Mouse (Mus musculus) ES-Bruce4 (cell line): Measurements from ENCODE around the gene Thap4. TPM values are rescaled to one million over a fixed set of nuclear protein-coding genes. Genes with fewer than 3 reads are reported as not detected.

ENCODE experiments used
- H3K27ac ChIP-seq: 2 replicates; pipeline ENCODE4 v1.5.1; 2012; ENCODE audit warnings: low read length, inconsistent platforms; ENCODE audit not compliant: insufficient read depth
- H3K27me3 ChIP-seq: 2 replicates; pipeline ENCODE4 v1.6.1; 2012; ENCODE audit warnings: mild to moderate bottlenecking, low read length, inconsistent platforms; ENCODE audit not compliant: control insufficient read depth, poor library complexity, insufficient read depth, severe bottlenecking
- H3K36me3 ChIP-seq: 2 replicates; pipeline ENCODE4 v1.6.1; 2012; ENCODE audit warnings: inconsistent platforms, mild to moderate bottlenecking, low read length, moderate library complexity; ENCODE audit not compliant: control insufficient read depth, poor library complexity, insufficient read depth, severe bottlenecking
- H3K4me1 ChIP-seq: one replicate; pipeline ENCODE4 v1.8.1; 2011; ENCODE audit warnings: low read length; ENCODE audit not compliant: control insufficient read depth, insufficient read depth
- H3K4me3 ChIP-seq: 2 replicates; pipeline ENCODE4 v1.5.1; 2011; ENCODE audit warnings: low read depth, mild to moderate bottlenecking, low read length
- H3K9ac ChIP-seq: 2 replicates; pipeline ENCODE4 v1.6.1; 2012; ENCODE audit warnings: low read depth, mild to moderate bottlenecking, inconsistent platforms; ENCODE audit not compliant: poor library complexity, severe bottlenecking
- H3K9me3 ChIP-seq: replicated peaks from 2 replicates; pipeline ENCODE4 v1.6.1; 2012; ENCODE audit warnings: mild to moderate bottlenecking, low read length, inconsistent platforms; ENCODE audit not compliant: control insufficient read depth, poor library complexity, insufficient read depth, severe bottlenecking
- CTCF ChIP-seq: IDR thresholded peaks from one replicate; pipeline ENCODE4 v1.8.1; 2011; ENCODE audit warnings: low read depth, low read length
- EP300 ChIP-seq: IDR thresholded peaks from 2 replicates; pipeline ENCODE4 v1.6.1; 2011; ENCODE audit warnings: low read depth, low read length; ENCODE audit not compliant: insufficient read depth
- POLR2A ChIP-seq: IDR thresholded peaks from one replicate; pipeline ENCODE4 v1.8.1; 2011; ENCODE audit warnings: low read length; ENCODE audit not compliant: insufficient read depth
- polyA plus RNA-seq: library from polyadenylated mRNA; stranded (reverse); fragments of >200 nt; gene quantifications from 2 replicates; pipeline ENCODE4 v1.2.4, GENCODE M21; 2011; ENCODE audit warnings: low read depth; ENCODE audit not compliant: missing spikeins, insufficient read depth, insufficient read length

The Thap4 gene
- 44.8 and 51.5 TPM in 2 replicates for polyA plus RNA-seq

DNA sequence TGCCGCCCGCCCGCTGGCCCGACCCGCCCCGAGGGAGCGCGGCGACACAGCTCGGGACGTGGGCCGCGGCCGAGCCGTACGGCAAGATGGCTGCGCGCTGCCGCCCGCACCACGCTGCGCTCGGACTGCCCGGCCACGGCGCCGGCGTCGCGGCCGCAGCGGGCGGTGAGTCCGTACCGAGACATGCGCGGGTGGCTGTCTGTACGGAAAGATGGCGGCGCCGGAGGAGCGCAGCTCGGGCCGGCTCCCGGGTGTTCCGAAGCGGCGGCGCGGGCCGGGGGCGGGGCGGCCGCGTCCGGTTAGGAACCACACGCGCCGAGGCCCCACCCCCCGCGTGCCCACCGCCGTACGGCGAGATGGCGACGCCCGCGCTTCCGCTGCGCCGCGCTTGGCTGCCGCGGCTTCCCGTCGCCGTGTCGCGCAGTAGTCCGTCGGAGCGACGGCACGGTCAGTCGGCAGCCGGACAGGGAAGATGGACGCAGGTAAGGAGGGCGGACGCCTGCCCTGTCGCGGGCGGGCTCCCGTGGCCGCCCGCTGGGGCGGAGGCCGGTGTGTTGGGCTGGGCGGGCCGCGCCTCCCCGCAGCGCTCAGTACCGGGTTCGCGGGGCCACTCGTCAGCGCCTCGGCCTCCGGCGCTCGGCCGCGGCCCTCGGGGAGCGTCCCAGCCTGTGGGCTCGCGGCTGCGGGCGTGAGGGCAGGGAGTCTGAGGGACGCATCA, at the start of gene Thap4:
TSS of gene Thap4 (minus strand) at position 292 of the 718 bp plus-strand sequence.
- Histone ChIP-seq H3K4me1 (peaks cover 3% of the 10 kb centered on the region), H3K27ac (peak within 1 kb of the TSS; percentile 37; the same call in 1 of the 2 replicates), H3K36me3 (peaks cover 9% of the 10 kb centered on the region), H3K4me3 (peak within 1 kb of the TSS; percentile 88), H3K27me3 (no peaks in the 10 kb centered on the region), H3K9me3 (no peaks in the 10 kb centered on the region), H3K9ac (peak within 1 kb of the TSS; percentile 95)
- TF ChIP-seq CTCF (no peak), EP300 (0 out of 2 replicates have a peak, but pooled peaks have one; percentile 36), POLR2A (peak; percentile 10)

- Histone ChIP-seq H3K9ac (peak within 1 kb of the TSS; percentile 90), H3K9me3 (no peaks in the 10 kb centered on the region), H3K36me3 (peaks cover 22% of the 10 kb centered on the region), H3K4me3 (peak within 1 kb of the TSS; percentile 98), H3K27me3 (no peaks in the 10 kb centered on the region), H3K4me1 (peaks cover 3% of the 10 kb centered on the region), H3K27ac (peak within 1 kb of the TSS; percentile 62)
- TF ChIP-seq EP300 (peak; percentile 60; the same call in 1 of the 2 replicates), POLR2A (peak; percentile 54), CTCF (peak; percentile 73)
Observed at GRCm38 (mm10) chr1:93803556-93804507, 49.2 kb upstream of the Thap4 start, which contains the start of gene Ing5. Gene Ing5 (plus strand): TSS chr1:93803965.

GRCm38 (mm10) chr1:93802771-93803170, 48.1 kb upstream of the Thap4 start:
- Histone ChIP-seq H3K36me3 (peaks cover 29% of the 10 kb centered on the region), H3K9me3 (no peaks in the 10 kb centered on the region), H3K4me1 (peaks cover 5% of the 10 kb centered on the region), H3K9ac (peak overlapping the region; percentile 90), H3K27me3 (no peaks in the 10 kb centered on the region), H3K4me3 (no peak overlapping the region), H3K27ac (no peak overlapping the region)
- TF ChIP-seq CTCF (no peak), POLR2A (no peak), EP300 (no peak)

DNA sequence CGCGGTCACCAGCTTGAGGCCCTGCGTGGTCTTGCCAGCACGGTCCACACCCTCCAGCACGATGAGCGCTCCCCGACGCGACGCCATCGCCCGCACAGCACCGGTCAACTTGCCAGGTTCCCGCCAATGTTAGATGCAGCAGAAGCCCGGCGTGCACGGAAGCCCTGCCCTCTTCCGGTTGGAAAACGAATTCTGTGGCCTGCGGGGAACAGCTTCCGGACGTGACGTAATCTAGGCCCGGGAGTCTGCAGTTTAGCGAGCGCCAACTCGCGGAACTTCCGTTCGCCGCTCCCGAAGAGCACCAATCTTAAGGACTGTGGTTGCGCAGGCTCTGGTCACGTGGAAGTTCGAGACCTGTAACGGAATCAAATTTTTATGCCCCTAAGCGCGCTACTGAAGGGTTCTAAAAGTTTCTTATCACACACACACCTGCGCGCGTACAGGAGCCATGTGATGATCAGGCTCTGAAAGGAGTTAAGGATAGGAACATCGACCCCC, 47.1 kb upstream of the Thap4 start, which contains the start of gene Dtymk:
TSS of gene Dtymk (minus strand) at position 194 of the 498 bp plus-strand sequence.
- no peaks in the 10 kb centered on the region for H3K9me3 ChIP-seq
- peak within 1 kb of the TSS; percentile 87 for H3K4me3 ChIP-seq
- H3K9ac ChIP-seq: peak within 1 kb of the TSS; percentile 90
- peak within 1 kb of the TSS; percentile 91 for H3K27ac ChIP-seq
- peaks cover 37% of the 10 kb centered on the region for H3K36me3 ChIP-seq
- peaks cover 5% of the 10 kb centered on the region for H3K4me1 ChIP-seq
- no peaks in the 10 kb centered on the region for H3K27me3 ChIP-seq
- TF ChIP-seq EP300 (no peak), POLR2A (peak; percentile 38), CTCF (peak; percentile 11)

DNA sequence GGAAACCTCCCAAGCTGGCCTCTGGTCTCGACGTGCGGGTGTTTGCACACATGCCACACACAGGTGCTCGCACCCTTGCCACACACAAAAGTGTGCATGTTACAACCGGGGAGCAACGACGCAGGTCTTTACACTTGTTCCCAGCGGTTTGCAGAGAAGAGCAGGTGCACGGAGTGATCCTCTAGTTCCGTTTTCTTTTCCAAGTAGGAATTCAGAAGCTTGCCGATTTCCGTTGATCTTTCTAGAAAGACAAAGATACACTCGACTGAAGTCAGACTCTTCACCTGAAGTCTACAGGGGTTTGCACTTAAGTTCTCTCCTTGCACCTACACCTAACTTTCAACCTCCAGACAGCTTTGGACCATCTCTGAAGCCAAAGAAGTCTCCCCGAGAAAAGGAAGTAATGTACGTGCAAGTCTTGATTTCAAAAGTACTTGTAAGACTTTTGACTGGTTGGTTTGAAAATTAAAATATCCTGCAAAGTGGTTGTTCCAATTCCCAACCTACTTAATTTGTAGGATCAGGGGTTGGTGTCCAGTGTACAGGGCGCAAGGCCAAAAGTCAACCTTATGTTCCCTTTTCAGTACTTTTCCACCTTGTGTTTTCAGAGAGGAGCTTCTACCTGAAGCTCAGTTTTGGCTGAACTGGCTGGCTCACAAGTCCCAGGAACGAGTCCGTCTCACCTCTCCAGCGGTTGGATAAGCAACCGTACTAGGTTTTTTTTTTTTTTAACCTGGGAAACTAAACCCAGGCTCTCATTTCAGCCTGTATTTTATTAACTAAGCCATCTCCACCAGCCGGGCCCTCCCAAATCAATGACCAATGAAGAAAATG, 46.2 kb upstream of the Thap4 start:
- Histone ChIP-seq H3K27ac (no peak overlapping the region), H3K9ac (peak overlapping the region; percentile 75), H3K27me3 (no peaks in the 10 kb centered on the region), H3K4me1 (peaks cover 5% of the 10 kb centered on the region), H3K9me3 (no peaks in the 10 kb centered on the region), H3K4me3 (peak overlapping the region; percentile 83), H3K36me3 (peaks cover 44% of the 10 kb centered on the region)
- TF ChIP-seq POLR2A (no peak), CTCF (no peak), EP300 (no peak)
